Mouse (Mus musculus) intestine, postnatal 0 days (tissue): ENCODE measurements around the gene E330009J07Rik. TPM values are rescaled to one million over a fixed set of nuclear protein-coding genes. Genes with fewer than 3 reads are reported as not detected.

ENCODE experiments used
- ATAC-seq: fragments of 200-750 bp; cut with Nextera tagmentation; 2 replicates; pipeline ENCODE4 v1.8.0; 2017; ENCODE audit warnings: mild to moderate bottlenecking, moderate TSS enrichment, moderate library complexity
- H3K27ac ChIP-seq: fragments of 300-500 bp; sonication (generic); 2 replicates; pipeline ENCODE4 v1.5.1; 2014; ENCODE audit warnings: mild to moderate bottlenecking, low read depth, low read length, moderate library complexity
- H3K27me3 ChIP-seq: fragments of 300-500 bp; sonication (generic); replicated peaks from 2 replicates; pipeline ENCODE4 v1.6.1; 2014; ENCODE audit warnings: low read length, mixed read lengths; ENCODE audit not compliant: control insufficient read depth, insufficient read depth
- H3K36me3 ChIP-seq: fragments of 300-500 bp; sonication (generic); 2 replicates; pipeline ENCODE4 v1.6.1; 2014; ENCODE audit warnings: mild to moderate bottlenecking, moderate library complexity; ENCODE audit not compliant: control insufficient read depth, insufficient read depth
- H3K4me1 ChIP-seq: fragments of 300-500 bp; sonication (generic); replicated peaks from 2 replicates; pipeline ENCODE4 v1.6.1; 2014; ENCODE audit warnings: antibody characterized with exemption, low read length, mixed read lengths; ENCODE audit not compliant: control insufficient read depth, insufficient read depth
- H3K4me2 ChIP-seq: fragments of 300-500 bp; sonication (generic); replicated peaks from 2 replicates; pipeline ENCODE4 v1.6.1; 2014; ENCODE audit warnings: low read depth, mild to moderate bottlenecking, moderate library complexity
- H3K4me3 ChIP-seq: fragments of 300-500 bp; sonication (generic); 2 replicates; pipeline ENCODE4 v1.5.1; 2014; ENCODE audit warnings: low read depth, low read length
- H3K9ac ChIP-seq: fragments of 300-500 bp; sonication (generic); 2 replicates; pipeline ENCODE4 v1.6.1; 2014; ENCODE audit warnings: mild to moderate bottlenecking, low read depth, low read length
- H3K9me3 ChIP-seq: fragments of 300-500 bp; sonication (generic); 2 replicates; pipeline ENCODE4 v1.6.1; 2016; ENCODE audit warnings: mixed run types; ENCODE audit not compliant: control insufficient read depth
- CTCF ChIP-seq: sonication (generic); IDR thresholded peaks from 2 replicates; pipeline ENCODE4 v1.5.1; 2016; ENCODE audit warnings: low read depth, mild to moderate bottlenecking, control low read depth, antibody characterized with exemption, moderate library complexity
- WGBS: fragments of 180-500 bp; shearing (Covaris S2); extraction: QIAGEN DNeasy Blood & Tissue Kit; methylation state at CpG from one replicate; pipeline ENCODE4 v1.1.7; 2014; 5-methylcytosine and 5-hydroxymethylcytosine counted together
- polyA plus RNA-seq: library from polyadenylated mRNA; unstranded; fragments of >200 nt; fragmentation: Nextera tagmentation; extraction: Ambion mirVana; gene quantifications from 2 replicates; pipeline ENCODE4 v1.2.1, GENCODE M21; 2015

E330009J07Rik gene
- polyA plus RNA-seq, 1 experiment from 2014 or later: 4.4 TPM

GRCm38 (mm10) chr6:40465710-40466109, 29.8 kb upstream of the E330009J07Rik start:
- peak; percentile 57 for TF ChIP-seq CTCF
- H3K27ac ChIP-seq: no peak overlapping the region
- H3K27me3 ChIP-seq: no peaks in the 10 kb centered on the region
- H3K9ac ChIP-seq: no peak overlapping the region
- WGBS: 51% methylated on average over 6 of the region's 6 CpGs
- H3K4me3 ChIP-seq: no peak overlapping the region
- no peaks in the 10 kb centered on the region for H3K9me3 ChIP-seq
- no peak for ATAC-seq
- H3K36me3 ChIP-seq: no peaks in the 10 kb centered on the region
- H3K4me2 ChIP-seq: no peak overlapping the region
- no peaks in the 10 kb centered on the region for H3K4me1 ChIP-seq

GRCm38 (mm10) chr6:40454436-40455041, 18.6 kb upstream of the E330009J07Rik start:
- no peak overlapping the region for H3K27ac ChIP-seq
- no peaks in the 10 kb centered on the region for H3K36me3 ChIP-seq
- H3K4me1 ChIP-seq: no peaks in the 10 kb centered on the region
- H3K9ac ChIP-seq: no peak overlapping the region
- no peaks in the 10 kb centered on the region for H3K9me3 ChIP-seq
- no peak for ATAC-seq
- TF ChIP-seq CTCF: peak; percentile 68
- 24% methylated on average over 7 of the region's 7 CpGs for WGBS
- no peak overlapping the region for H3K4me2 ChIP-seq
- H3K4me3 ChIP-seq: no peak overlapping the region
- no peaks in the 10 kb centered on the region for H3K27me3 ChIP-seq

- H3K4me1 ChIP-seq: no peaks in the 10 kb centered on the region
- no peaks in the 10 kb centered on the region for H3K36me3 ChIP-seq
- 0 out of 2 replicates have a peak, but pooled peaks cover under 1% of the 10 kb centered on the region for H3K27me3 ChIP-seq
- no peak for ATAC-seq
- TF ChIP-seq CTCF: no peak
- H3K27ac ChIP-seq: no peak overlapping the region
- no peak overlapping the region for H3K4me2 ChIP-seq
- no peak overlapping the region for H3K4me3 ChIP-seq
- no peaks in the 10 kb centered on the region for H3K9me3 ChIP-seq
- H3K9ac ChIP-seq: no peak overlapping the region
Observed at GRCm38 (mm10) chr6:40448626-40449025, 12.7 kb upstream of the E330009J07Rik start.

- Histone ChIP-seq H3K27me3 (peaks cover 20% of the 10 kb centered on the region; the same call in 1 of the 2 replicates), H3K4me2 (no peak overlapping the region), H3K36me3 (no peaks in the 10 kb centered on the region), H3K9me3 (no peaks in the 10 kb centered on the region), H3K4me3 (no peak overlapping the region), H3K9ac (no peak overlapping the region), H3K27ac (no peak overlapping the region), H3K4me1 (no peaks in the 10 kb centered on the region)
- ATAC-seq: no peak
- WGBS: 39% methylated on average over 10 of the region's 10 CpGs
- TF ChIP-seq CTCF: no peak
Observed at GRCm38 (mm10) chr6:40443281-40443928, 7.5 kb upstream of the E330009J07Rik start.

DNA sequence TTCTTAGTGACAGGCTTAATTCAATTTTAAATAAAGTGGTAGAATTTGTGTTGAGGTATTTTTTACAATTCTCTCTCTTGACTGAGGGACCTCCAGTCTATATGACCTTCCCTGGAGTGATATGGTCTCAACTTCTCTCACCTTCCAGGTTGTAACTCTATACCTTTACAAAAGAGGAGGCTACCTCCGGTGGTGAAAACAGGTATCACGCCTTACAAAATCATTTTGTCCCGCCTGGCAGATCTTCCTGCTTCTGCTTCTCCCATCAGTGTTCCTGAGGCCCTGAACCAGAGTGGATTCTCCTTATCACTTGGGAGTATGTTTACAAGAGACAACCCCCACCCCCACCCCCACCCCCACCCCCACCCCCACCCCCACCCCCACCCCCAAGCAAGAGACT, 5.8 kb upstream of the E330009J07Rik start:
- Histone ChIP-seq H3K4me3 (no peak overlapping the region), H3K27me3 (peaks cover 20% of the 10 kb centered on the region; the same call in 1 of the 2 replicates), H3K9me3 (no peaks in the 10 kb centered on the region), H3K36me3 (no peaks in the 10 kb centered on the region), H3K4me2 (no peak overlapping the region), H3K4me1 (no peaks in the 10 kb centered on the region), H3K9ac (no peak overlapping the region), H3K27ac (no peak overlapping the region)
- no peak for ATAC-seq
- whole genome bisulfite sequencing: 20% methylated on average over 3 of the region's 3 CpGs
- peak; percentile 49 for TF ChIP-seq CTCF

DNA sequence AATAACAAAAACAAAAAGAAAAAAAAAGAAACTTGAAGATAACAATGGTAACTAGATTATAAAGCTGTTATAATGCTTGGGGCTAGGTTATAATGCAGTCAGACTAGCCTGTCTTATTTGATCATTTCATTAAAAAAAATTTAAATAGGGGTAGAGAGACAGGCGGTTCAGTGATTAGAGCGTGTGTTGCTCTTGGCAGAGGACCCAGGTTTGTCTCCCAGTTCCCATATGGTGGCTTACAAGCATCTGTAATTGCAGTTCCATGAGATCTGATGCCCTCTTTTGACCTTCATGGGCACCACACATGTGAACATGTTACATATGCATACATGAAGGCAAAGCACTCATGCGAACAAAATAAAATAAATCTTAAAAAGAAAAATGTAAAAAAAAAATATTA, 5.3 kb upstream of the E330009J07Rik start:
- Histone ChIP-seq H3K27ac (no peak overlapping the region), H3K9ac (no peak overlapping the region), H3K36me3 (no peaks in the 10 kb centered on the region), H3K9me3 (no peaks in the 10 kb centered on the region), H3K27me3 (peaks cover 20% of the 10 kb centered on the region; the same call in 1 of the 2 replicates), H3K4me3 (no peak overlapping the region), H3K4me2 (no peak overlapping the region), H3K4me1 (no peaks in the 10 kb centered on the region)
- TF ChIP-seq CTCF: no peak
- no peak for ATAC-seq
- 75% methylated on average over 3 of the region's 3 CpGs for WGBS
